Mouse (Mus musculus) liver, embryonic 14.5 days (tissue): ENCODE measurements around the gene Atf7.
"Not testable (repeated sequence)": the region's sequence is repeated elsewhere in the genome, so short reads cannot be mapped to it uniquely, and the experiment has no call there.

ENCODE experiments used
- CTCF ChIP-seq: IDR thresholded peaks from 2 replicates; pipeline ENCODE4 v1.5.1; 2016; ENCODE audit warnings: antibody characterized with exemption, low read depth, control low read depth
- EP300 ChIP-seq: IDR thresholded peaks from 2 replicates; pipeline ENCODE4 v1.6.1; 2016; ENCODE audit warnings: antibody characterized with exemption, low read depth

- TF ChIP-seq CTCF, EP300: not testable (repeated sequence)
Measured at GRCm38 (mm10) chr15:102662601-102663000, 37.3 kb upstream of the Atf7 start.
